Mouse (Mus musculus): Measurements from ENCODE around the gene Ehbp1l1.
A peak's percentile ranks its signal among the peaks of the same experiment; 100 is the strongest.

Ehbp1l1 gene

GRCm38 (mm10) chr19:5731264-5731978 is 5.3 kb upstream of the Ehbp1l1 start:
- DNase-seq (ENCODE audit: low spot score) = peak; percentile 93

DNA sequence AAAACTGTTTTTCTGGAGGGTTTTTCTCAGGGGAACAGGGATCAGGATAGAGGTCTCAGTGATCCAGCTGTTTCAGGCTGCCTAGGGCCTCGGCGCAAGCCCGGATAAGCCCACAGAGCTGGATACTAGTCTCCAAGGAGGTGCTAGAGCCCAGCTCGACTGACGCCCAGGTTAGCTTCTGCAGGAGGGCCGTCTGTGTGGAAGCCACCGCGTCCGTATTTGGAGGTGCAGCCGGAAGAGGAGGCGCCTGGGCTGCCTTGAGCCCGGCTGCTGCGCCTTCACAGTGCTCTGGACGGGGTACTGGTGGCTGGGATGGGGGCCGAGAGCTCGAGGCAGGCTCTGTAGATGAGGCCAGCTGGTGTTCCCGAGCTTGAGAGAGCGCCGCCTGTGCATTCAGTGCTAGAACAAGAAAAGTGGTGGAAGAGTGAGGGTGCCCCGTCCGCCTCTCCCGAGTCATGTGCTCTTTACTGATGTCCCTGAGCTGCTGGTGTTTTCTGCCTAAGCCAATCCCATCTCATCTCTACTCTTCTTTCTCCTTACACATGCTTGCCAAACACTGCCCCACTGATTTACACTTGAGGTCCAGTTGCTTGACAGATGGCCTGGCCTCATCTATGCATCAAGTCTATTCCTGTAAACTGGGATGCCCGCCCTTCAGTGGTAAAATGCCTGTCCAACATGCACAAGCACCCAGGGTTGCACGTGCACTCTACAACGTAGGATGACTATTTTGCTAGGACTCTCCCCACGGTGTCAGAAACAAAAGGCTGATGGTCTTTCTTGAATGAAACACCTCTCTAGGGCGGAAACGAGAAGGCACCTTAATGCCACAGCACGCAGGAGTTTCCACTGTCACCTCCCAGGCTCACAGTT is 4.4 kb upstream of the Ehbp1l1 start:
- DNase-seq (ENCODE audit: low spot score) = no peak

- DNase-seq (ENCODE audit: low spot score) = peak; percentile 93
Observed at GRCm38 (mm10) chr19:5729444-5729815, 3.3 kb upstream of the Ehbp1l1 start, which contains the start of gene Fam89b. Gene Fam89b, minus strand, starts transcription at chr19:5729653.

DNA sequence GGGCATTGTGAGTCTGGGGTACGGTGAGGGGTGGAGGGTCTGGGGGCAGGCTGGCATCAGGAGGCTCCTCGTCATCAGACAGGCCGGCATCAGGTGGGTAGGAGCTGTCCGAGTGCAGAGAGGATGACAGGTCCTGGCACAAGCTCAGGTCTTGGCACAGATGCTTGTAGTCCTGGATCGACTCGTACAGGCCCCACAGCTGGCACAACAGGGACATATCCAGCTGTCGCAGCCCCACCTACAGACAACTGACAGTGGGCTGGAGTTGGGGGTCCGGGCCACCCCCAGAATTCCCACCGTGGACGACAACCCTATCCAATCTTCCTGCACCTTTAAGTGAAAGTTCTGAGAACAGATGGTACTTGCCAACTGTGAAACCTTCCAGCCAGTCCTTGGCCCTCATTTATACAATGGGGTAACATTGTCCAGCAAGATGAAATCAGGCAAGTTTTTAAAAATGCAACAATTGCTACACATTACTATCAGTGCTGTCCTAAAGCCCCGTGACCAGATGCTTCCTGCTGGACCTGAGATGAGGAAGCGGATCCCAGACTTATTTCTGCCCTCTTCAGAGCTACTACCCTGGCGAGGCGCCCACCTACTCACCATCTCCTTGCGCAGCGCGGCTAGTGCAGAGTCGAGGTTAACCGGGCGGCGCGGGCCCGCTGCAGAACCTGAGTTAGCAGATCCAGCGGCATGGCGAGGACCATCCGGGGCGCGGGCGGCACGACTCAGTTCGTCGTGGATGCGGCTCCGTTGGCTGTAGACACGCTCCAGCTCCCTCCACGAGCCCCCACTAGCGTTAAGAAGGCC is 2.7 kb upstream of the Ehbp1l1 start:
- DNase-seq (ENCODE audit: low spot score) = peak; percentile 69

DNA sequence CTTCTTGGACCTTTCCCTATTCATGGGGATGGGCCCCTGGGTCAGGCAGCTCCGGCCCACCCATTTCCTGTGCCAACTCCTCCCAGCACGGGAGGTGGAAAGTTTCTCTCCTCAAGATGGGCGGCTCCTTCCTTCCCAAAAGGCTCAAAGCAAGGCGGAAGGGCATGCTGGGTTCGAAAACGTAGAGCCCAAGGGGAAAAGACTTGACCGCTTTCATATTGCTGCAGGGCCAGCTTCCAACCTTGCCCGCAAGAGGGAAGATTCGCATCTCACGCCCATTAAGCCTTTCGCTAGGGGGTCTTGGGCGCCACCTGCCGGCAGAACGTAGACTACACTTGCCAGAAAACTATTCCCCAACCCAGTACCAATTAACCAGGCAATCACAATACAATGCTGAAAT is 1.6 kb upstream of the Ehbp1l1 start:
- peak; percentile 92 for DNase-seq (ENCODE audit: low spot score)

- no peak for DNase-seq (ENCODE audit: low spot score)
Observed at GRCm38 (mm10) chr19:5726961-5727578, 953 bp upstream of the Ehbp1l1 start.

DNA sequence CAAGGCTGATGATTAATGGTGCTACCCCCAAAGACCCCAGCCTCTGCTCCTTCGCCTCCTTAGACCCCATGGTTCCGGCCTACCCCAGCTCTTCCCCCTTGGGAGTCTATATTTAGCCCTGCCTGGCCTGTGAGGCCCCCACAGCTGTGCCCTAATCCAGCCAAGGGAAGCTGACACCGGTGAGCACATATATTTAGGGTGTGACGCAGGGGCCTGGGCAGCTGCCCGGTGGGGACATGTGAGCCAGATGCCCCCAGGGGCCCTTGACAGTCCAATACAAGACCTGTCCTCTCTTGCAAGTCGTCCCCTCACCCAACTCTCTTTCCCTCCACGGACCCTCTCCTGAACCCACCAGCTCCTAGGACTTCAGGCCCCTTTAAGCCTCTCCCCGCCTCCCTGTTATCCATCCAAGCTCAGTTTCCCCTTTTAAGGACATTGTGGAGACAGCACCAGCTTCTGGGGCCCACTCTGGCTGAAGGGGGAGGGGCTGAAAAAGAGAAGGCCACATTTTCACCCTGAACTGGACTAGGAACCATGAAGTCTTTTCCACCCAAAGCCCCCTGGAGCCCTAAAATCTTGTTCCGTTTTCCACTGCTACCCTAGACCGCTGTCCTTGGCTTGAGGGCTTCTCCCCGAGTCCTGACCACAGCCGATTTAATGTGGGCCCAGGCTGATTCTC is 949 bp downstream of the Ehbp1l1 start:
- DNase-seq (ENCODE audit: low spot score) = peak; percentile 42

DNA sequence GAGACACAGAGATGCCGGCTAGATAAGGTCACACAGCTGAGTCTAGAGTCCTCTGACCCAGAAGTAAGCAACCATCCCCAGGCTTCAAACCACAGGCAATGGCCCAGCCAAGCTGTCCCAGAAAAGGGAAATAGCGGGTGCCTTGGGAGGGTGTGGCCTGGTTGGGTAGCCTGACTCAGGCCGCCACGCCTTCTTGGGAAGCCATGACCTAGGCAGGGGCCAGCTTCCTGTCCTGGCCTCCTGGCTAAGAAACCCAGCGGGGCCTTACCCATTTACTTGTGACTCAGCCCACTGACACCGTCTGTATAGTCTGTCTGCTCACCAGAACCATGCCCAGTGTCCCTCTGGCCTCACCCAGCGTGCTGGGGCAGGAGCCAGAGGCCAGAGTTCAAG is 1.6 kb downstream of the Ehbp1l1 start:
- DNase-seq (ENCODE audit: low spot score) = peak; percentile 78

DNA sequence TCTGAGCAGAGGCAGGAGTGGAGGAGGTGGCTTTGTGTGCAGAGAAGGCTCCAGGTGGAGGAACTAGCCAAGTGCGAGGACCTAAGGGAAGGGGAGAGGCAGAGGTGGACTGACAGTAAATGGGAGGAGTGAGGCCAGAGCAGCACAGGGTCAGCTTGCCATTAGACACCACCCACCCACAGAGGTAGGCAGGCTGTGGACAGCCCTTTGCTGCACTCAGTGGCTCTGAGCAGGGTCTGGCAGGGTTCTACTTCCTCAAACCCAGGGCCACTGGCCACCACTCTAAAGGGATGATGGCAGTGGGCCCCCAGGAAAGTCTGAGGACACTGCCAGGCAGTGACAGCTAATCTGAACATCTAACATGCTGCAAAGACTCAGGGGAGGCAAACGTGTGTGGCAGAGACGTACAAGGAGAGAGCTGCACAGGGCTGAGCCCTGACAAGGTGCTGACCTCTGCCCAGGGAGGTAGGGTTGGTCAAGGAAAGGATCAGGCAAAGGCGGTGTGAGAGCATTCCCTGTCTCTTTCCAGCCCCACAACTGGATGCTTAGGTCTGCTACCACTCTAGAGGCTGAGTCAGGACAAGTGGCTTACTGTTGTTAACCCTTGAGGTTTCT is 2.1 kb downstream of the Ehbp1l1 start:
- no peak for DNase-seq (ENCODE audit: low spot score)

GRCm38 (mm10) chr19:5722848-5723425 is 3.2 kb downstream of the Ehbp1l1 start:
- no peak for DNase-seq (ENCODE audit: low spot score)

GRCm38 (mm10) chr19:5721233-5721632 is 4.9 kb downstream of the Ehbp1l1 start:
- DNase-seq (ENCODE audit: low spot score) = no peak

GRCm38 (mm10) chr19:5716955-5717354 is 9.2 kb downstream of the Ehbp1l1 start:
- DNase-seq (ENCODE audit: low spot score) = no peak

DNA sequence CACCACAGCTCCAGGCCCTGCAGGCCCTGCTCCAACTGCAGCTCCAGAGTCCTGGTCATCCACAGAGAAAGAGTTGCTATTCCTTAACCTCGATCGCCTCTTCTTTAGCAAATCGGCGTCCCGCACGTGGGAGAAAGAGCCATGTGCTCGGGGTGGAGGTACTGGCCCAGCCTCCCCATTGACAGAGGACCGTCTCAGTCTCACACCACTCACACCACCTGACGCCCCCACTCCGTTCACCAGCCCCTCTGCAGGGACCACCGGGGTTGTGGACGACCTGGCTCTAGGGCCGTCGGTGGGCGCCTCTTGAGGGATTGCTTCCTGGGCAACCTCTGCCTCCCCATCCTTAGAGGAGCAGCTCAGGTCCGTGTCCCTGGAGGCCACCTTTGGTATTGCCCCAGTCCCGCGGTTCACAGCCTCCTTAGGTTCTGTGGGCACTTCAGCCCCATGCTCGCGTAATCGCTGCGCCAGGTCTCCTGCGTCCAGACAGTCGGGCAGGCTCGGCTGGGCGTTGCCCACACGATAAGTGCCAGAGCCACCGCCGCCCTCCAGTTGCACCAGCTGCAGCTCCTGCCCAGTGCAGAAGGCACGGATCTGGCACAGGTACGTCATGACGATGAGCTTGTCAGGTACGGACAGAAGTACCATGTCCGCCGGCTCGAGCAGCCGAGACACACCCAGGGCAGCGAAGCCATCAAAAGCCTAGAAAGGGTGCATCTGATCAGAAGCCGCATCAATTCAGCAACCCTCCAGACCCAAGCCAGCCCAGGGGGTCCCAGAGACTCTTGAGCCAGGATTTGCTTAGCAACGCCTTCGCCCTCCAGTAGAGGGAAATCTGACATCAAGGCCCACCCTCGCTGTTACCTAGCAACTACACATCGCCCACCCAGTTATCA is 10.1 kb downstream of the Ehbp1l1 start:
- no peak for DNase-seq (ENCODE audit: low spot score)

- peak; percentile 76 for DNase-seq (ENCODE audit: low spot score)
Observed at GRCm38 (mm10) chr19:5713730-5714129, 12.4 kb downstream of the Ehbp1l1 start.

GRCm38 (mm10) chr19:5713255-5713654 is 12.9 kb downstream of the Ehbp1l1 start:
- no peak for DNase-seq (ENCODE audit: low spot score)

DNA sequence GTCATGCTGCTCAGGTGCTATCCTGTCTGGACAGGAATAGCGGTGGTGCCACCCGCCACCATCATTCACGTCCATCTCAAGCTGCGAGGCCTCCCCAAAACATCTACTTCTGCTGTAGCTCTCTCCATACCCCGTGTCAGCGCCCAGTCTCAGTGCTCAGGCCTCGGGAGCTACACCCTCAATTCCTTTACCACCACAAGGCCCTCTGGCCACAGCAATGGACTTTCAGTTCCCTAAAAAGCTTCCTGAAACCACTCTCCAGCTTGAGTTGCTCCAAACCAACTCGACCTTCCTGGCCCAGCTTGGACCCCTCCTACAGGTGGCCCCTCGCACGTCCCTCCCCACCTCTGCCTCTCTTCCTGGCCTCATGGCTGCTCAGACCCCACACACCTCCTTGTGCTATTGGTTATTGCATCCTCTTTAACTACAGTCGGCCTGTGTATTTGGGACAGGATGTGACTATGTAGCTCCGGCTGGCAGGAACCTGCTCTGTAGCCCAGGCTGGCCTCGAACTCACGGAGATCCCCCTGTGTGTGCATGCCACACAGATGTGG is 14.1 kb downstream of the Ehbp1l1 start:
- no peak for DNase-seq (ENCODE audit: low spot score)

GRCm38 (mm10) chr19:5711218-5711617 is 14.9 kb downstream of the Ehbp1l1 start:
- peak; percentile 76 for DNase-seq (ENCODE audit: low spot score)

DNA sequence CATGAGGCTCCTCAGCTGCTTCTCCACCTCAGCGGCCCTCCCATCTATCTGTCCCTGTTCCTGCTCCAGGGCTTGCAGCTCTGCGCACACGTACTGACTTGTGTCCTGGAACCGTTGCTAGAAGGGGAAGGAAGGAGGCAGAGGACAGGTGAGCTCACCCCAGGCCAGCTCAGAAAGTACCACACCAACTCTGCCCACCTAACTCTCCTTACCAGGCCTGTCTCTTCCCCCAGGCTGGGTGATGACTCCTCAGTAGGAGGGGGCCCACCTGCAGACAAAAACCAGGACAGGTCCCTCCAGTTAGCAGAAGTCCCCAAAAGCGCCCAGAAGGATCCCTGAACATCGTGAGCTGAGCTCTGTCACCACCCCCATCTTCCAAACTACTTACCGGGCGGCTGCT is 15.5 kb downstream of the Ehbp1l1 start:
- DNase-seq (ENCODE audit: low spot score) = no peak

DNA sequence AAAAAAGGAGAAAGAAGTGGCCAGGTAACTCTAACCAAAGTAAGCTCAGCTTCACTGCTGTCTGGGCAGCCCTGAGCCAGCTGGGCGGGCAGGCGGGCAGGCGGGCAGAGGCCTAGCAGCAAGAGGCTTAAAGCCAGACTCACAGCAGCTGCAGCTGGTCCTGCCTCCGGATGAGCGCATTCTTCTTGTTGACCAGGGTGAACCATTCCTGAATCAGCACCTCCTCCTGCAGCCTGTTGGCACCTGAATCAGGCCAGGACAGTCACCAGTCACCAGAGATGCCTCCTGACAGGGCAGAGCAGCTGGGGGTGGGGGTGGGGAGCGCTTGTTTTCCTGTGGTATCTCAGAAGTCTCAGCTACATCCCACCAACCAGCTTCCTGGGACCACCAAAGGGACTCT is 16.0 kb downstream of the Ehbp1l1 start:
- DNase-seq (ENCODE audit: low spot score) = no peak
